Mouse (Mus musculus) kidney, postnatal 0 days (tissue): Measurements from ENCODE around the gene Adgrg5. TPM values are rescaled to one million over a fixed set of nuclear protein-coding genes. Genes with fewer than 3 reads are reported as not detected.

Experiments used
- ATAC-seq: fragments of 200-750 bp; cut with Nextera tagmentation; replicated peaks from 2 replicates; pipeline ENCODE4 v1.8.0; 2017; ENCODE audit warnings: low read depth, moderate number of reproducible peaks, moderate TSS enrichment, moderate library complexity; ENCODE audit not compliant: low FRiP score
- DNase-seq: peaks from one replicate; pipeline ENCODE4 v3.0.0-alpha.2; 2016; ENCODE audit warnings: low spot score
- H3K27ac ChIP-seq: fragments of 300-500 bp; sonication (generic); 2 replicates; pipeline ENCODE4 v1.5.1; 2014; ENCODE audit warnings: mild to moderate bottlenecking
- H3K27me3 ChIP-seq: fragments of 300-500 bp; sonication (generic); 2 replicates; pipeline ENCODE4 v1.6.1; 2014; ENCODE audit warnings: low read length, mixed read lengths; ENCODE audit not compliant: insufficient read depth
- H3K36me3 ChIP-seq: fragments of 300-500 bp; sonication (generic); 2 replicates; pipeline ENCODE4 v1.6.1; 2014; ENCODE audit warnings: low read length, mixed read lengths; ENCODE audit not compliant: insufficient read depth
- H3K4me1 ChIP-seq: fragments of 300-500 bp; sonication (generic); replicated peaks from 2 replicates; pipeline ENCODE4 v1.6.1; 2014; ENCODE audit warnings: antibody characterized with exemption, low read length, mixed read lengths; ENCODE audit not compliant: insufficient read depth
- H3K4me2 ChIP-seq: fragments of 300-500 bp; sonication (generic); 2 replicates; pipeline ENCODE4 v1.6.1; 2014; ENCODE audit warnings: mild to moderate bottlenecking, low read length, moderate library complexity, mixed read lengths
- H3K4me3 ChIP-seq: fragments of 300-500 bp; sonication (generic); replicated peaks from 2 replicates; pipeline ENCODE4 v1.5.1; 2014; ENCODE audit warnings: low read depth, low read length
- H3K9ac ChIP-seq: fragments of 300-500 bp; sonication (generic); 2 replicates; pipeline ENCODE4 v1.6.1; 2014; ENCODE audit warnings: low read depth, low read length
- H3K9me3 ChIP-seq: fragments of 300-500 bp; sonication (generic); replicated peaks from 2 replicates; pipeline ENCODE4 v1.6.1; 2016; ENCODE audit warnings: low read length, inconsistent platforms, mixed read lengths
- CTCF ChIP-seq: IDR thresholded peaks from 2 replicates; pipeline ENCODE4 v1.5.1; 2016; ENCODE audit warnings: antibody characterized with exemption, low read depth, mild to moderate bottlenecking, moderate library complexity
- WGBS: fragments of 180-500 bp; shearing (Covaris S2); extraction: QIAGEN DNeasy Blood & Tissue Kit; methylation state at CpG from one replicate; pipeline ENCODE4 v1.1.7; 2014; 5-methylcytosine and 5-hydroxymethylcytosine counted together
- polyA plus RNA-seq: library from polyadenylated mRNA; unstranded; fragments of >200 nt; fragmentation: Nextera tagmentation; extraction: Ambion mirVana; gene quantifications from 2 replicates; pipeline ENCODE4 v1.2.1, GENCODE M21; 2015

The Adgrg5 gene
- polyA plus RNA-seq, 1 experiment from 2014 or later: not detected

- no peak overlapping the region for H3K4me3 ChIP-seq
- ATAC-seq (peak; percentile 63), DNase-seq (no peak)
- no peaks in the 10 kb centered on the region for H3K36me3 ChIP-seq
- H3K4me1 ChIP-seq: peaks cover 13% of the 10 kb centered on the region; the same call in 1 of the 2 replicates
- WGBS: 46% methylated on average over 7 of the region's 7 CpGs
- H3K9me3 ChIP-seq: no peaks in the 10 kb centered on the region
- H3K27me3 ChIP-seq: no peaks in the 10 kb centered on the region
- no peak overlapping the region for H3K4me2 ChIP-seq
- peak overlapping the region; percentile 68 for H3K27ac ChIP-seq
- H3K9ac ChIP-seq: no peak overlapping the region
- no peak for TF ChIP-seq CTCF
Measured at GRCm38 (mm10) chr8:94954368-94954737, 30.9 kb downstream of the Adgrg5 start.

GRCm38 (mm10) chr8:94954921-94955758 is 31.6 kb downstream of the Adgrg5 start:
- Histone ChIP-seq H3K4me2 (peak overlapping the region; percentile 10), H3K27ac (peak overlapping the region; percentile 68), H3K4me3 (no peak overlapping the region), H3K36me3 (no peaks in the 10 kb centered on the region), H3K9me3 (no peaks in the 10 kb centered on the region), H3K9ac (no peak overlapping the region), H3K27me3 (no peaks in the 10 kb centered on the region), H3K4me1 (peaks cover 13% of the 10 kb centered on the region; the same call in 1 of the 2 replicates)
- peak; percentile 71 for TF ChIP-seq CTCF
- DNase-seq: peak; percentile 78
- 21% methylated on average over 9 of the region's 9 CpGs for WGBS
- no peak; the same call in 1 of the 2 replicates for ATAC-seq

GRCm38 (mm10) chr8:94956078-94956574 is 32.6 kb downstream of the Adgrg5 start:
- 58% methylated on average over 1 of the region's 1 CpGs for WGBS
- H3K4me2 ChIP-seq: no peak overlapping the region
- no peak for TF ChIP-seq CTCF
- H3K27ac ChIP-seq: peak overlapping the region; percentile 73; the same call in 1 of the 2 replicates
- no peaks in the 10 kb centered on the region for H3K9me3 ChIP-seq
- H3K36me3 ChIP-seq: no peaks in the 10 kb centered on the region
- H3K27me3 ChIP-seq: no peaks in the 10 kb centered on the region
- DNase-seq (no peak), ATAC-seq (peak; percentile 83)
- H3K4me3 ChIP-seq: no peak overlapping the region
- peaks cover 13% of the 10 kb centered on the region; the same call in 1 of the 2 replicates for H3K4me1 ChIP-seq
- H3K9ac ChIP-seq: no peak overlapping the region

GRCm38 (mm10) chr8:94962201-94962600 is 38.7 kb downstream of the Adgrg5 start:
- Histone ChIP-seq H3K36me3 (no peaks in the 10 kb centered on the region), H3K9me3 (no peaks in the 10 kb centered on the region), H3K4me2 (no peak overlapping the region), H3K27ac (no peak overlapping the region), H3K9ac (no peak overlapping the region), H3K4me3 (no peak overlapping the region), H3K4me1 (peaks cover 11% of the 10 kb centered on the region; the same call in 1 of the 2 replicates), H3K27me3 (no peaks in the 10 kb centered on the region)
- ATAC-seq (no peak), DNase-seq (no peak)
- 81% methylated on average over 1 of the region's 1 CpGs for WGBS
- TF ChIP-seq CTCF: no peak

- Histone ChIP-seq H3K4me2 (no peak overlapping the region), H3K36me3 (no peaks in the 10 kb centered on the region), H3K9me3 (no peaks in the 10 kb centered on the region), H3K27me3 (no peaks in the 10 kb centered on the region), H3K9ac (0 out of 2 replicates have a peak overlapping the region, but pooled peaks have one; percentile 13), H3K27ac (peak overlapping the region; percentile 61), H3K4me1 (peaks cover 14% of the 10 kb centered on the region; the same call in 1 of the 2 replicates), H3K4me3 (no peak overlapping the region)
- ATAC-seq (no peak), DNase-seq (no peak)
- 24% methylated on average over 10 of the region's 10 CpGs for WGBS
- TF ChIP-seq CTCF: no peak
Measured at GRCm38 (mm10) chr8:94964828-94965227, 41.3 kb downstream of the Adgrg5 start.

GRCm38 (mm10) chr8:94966578-94966977 is 43.1 kb downstream of the Adgrg5 start:
- TF ChIP-seq CTCF: peak; percentile 83
- DNase-seq: peak; percentile 80
- 18% methylated on average over 7 of the region's 7 CpGs for WGBS
- Histone ChIP-seq H3K36me3 (no peaks in the 10 kb centered on the region), H3K4me1 (peaks cover 14% of the 10 kb centered on the region; the same call in 1 of the 2 replicates), H3K4me2 (no peak overlapping the region), H3K9me3 (no peaks in the 10 kb centered on the region), H3K9ac (no peak overlapping the region), H3K27me3 (no peaks in the 10 kb centered on the region), H3K4me3 (no peak overlapping the region), H3K27ac (0 out of 2 replicates have a peak overlapping the region, but pooled peaks have one; percentile 47)
- ATAC-seq: no peak
